Mouse (Mus musculus) stomach, embryonic 15.5 days (tissue): ENCODE measurements at regions not wholly inside any gene's neighbourhood (a gene's known extent, or its start where the extent isn't known, plus 50 kb on each side); places are given as distances from the start of the nearest gene placed in this dataset.

Experiments
- ATAC-seq: fragments of 200-750 bp; cut with Nextera tagmentation; 2 replicates; pipeline ENCODE4 v1.8.0; 2017; ENCODE audit warnings: low read depth, moderate number of reproducible peaks, moderate TSS enrichment; ENCODE audit not compliant: insufficient read depth, low FRiP score
- H3K27ac ChIP-seq: fragments of 300-500 bp; sonication (generic); 2 replicates; pipeline ENCODE4 v1.5.1; 2015; ENCODE audit warnings: mild to moderate bottlenecking, inconsistent platforms
- H3K27me3 ChIP-seq: fragments of 300-500 bp; sonication (generic); replicated peaks from 2 replicates; pipeline ENCODE4 v1.6.1; 2015; ENCODE audit warnings: inconsistent platforms
- H3K36me3 ChIP-seq: fragments of 300-500 bp; sonication (generic); 2 replicates; pipeline ENCODE4 v1.6.1; 2015; ENCODE audit warnings: inconsistent platforms
- H3K4me1 ChIP-seq: fragments of 300-500 bp; sonication (generic); 2 replicates; pipeline ENCODE4 v1.6.1; 2015; ENCODE audit warnings: inconsistent platforms
- H3K4me2 ChIP-seq: fragments of 300-500 bp; sonication (generic); 2 replicates; pipeline ENCODE4 v1.6.1; 2015; ENCODE audit warnings: mild to moderate bottlenecking, inconsistent platforms
- H3K4me3 ChIP-seq: fragments of 300-500 bp; sonication (generic); replicated peaks from 2 replicates; pipeline ENCODE4 v1.5.1; 2015; ENCODE audit warnings: inconsistent platforms
- H3K9ac ChIP-seq: fragments of 300-500 bp; sonication (generic); 2 replicates; pipeline ENCODE4 v1.6.1; 2015; ENCODE audit warnings: inconsistent platforms
- H3K9me3 ChIP-seq: fragments of 300-500 bp; sonication (generic); 2 replicates; pipeline ENCODE4 v1.6.1; 2016; ENCODE audit warnings: inconsistent platforms
- WGBS: fragments of 180-500 bp; shearing (Covaris S2); methylation state at CpG from one replicate; pipeline ENCODE4 v1.1.7; 2015; 5-methylcytosine and 5-hydroxymethylcytosine counted together

DNA sequence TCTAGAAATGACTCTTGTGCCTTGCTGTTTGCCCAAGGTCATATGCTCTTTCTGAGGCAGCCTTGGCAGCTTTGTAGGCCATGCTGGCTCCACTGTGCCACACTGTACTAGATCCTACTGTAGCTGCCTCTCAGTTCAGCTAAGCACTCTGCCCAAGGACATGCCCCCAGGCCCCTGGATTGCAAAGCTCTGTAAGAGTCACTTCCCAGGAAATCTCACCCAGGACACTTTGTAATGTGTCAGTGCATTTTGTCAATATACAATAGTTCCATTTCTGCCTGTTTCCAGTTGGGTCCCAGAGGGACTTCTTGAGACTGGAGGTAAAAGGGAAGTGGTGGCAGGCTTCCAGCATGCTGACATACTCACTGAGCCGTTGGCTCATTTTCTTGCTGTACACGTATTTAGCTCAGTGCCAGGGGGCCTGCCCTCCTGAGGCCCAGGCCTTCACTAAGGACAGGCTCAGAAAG lies 287.6 kb upstream of the Eif4g2 start:
- Histone ChIP-seq H3K4me2 (no peak overlapping the region), H3K4me3 (no peak overlapping the region), H3K27ac (no peak overlapping the region), H3K27me3 (no peaks in the 10 kb centered on the region), H3K9me3 (no peaks in the 10 kb centered on the region), H3K36me3 (no peaks in the 10 kb centered on the region), H3K4me1 (no peaks in the 10 kb centered on the region), H3K9ac (no peak overlapping the region)
- ATAC-seq = no peak
- 30% methylated on average over 2 of the region's 2 CpGs for WGBS

DNA sequence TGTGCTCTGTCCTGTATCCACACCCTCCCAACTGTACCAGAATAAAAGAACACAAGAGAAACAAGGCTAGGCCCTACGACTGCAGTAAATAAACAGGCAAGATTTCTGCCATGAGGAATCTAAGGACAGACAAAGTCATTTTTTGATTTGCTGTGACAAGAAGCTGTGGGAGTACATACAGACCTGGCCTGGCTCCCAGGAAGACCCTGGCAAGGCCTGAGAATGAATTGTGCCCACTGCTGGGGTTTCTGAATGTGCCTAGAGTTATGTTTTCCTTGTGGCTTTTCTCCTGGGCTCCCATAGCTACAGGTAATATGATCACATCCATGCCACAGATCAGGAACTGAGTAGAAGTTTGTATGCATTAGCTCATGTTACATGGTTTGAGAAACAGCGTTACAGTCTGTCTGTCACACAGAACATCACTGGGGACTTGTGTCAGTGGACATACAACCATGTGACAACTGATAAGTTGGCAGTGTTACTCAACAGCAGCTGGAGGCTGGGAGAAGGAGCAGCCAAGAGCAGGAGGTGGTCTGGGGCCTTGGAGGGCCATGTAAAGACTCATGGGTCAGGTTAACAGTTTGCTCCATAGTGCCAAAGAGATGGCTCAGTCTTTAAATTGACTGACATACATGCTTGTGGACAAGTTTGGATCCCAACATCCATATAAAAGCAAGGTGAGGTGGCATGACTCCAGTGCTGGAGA lies 285.6 kb upstream of the Eif4g2 start:
- H3K4me2 ChIP-seq = no peak overlapping the region
- no peaks in the 10 kb centered on the region for H3K9me3 ChIP-seq
- H3K36me3 ChIP-seq = no peaks in the 10 kb centered on the region
- ATAC-seq = no peak
- no peaks in the 10 kb centered on the region for H3K4me1 ChIP-seq
- WGBS = 56% methylated on average over 2 of the region's 2 CpGs
- H3K27me3 ChIP-seq = no peaks in the 10 kb centered on the region
- no peak overlapping the region for H3K9ac ChIP-seq
- H3K27ac ChIP-seq = no peak overlapping the region
- no peak overlapping the region for H3K4me3 ChIP-seq

DNA sequence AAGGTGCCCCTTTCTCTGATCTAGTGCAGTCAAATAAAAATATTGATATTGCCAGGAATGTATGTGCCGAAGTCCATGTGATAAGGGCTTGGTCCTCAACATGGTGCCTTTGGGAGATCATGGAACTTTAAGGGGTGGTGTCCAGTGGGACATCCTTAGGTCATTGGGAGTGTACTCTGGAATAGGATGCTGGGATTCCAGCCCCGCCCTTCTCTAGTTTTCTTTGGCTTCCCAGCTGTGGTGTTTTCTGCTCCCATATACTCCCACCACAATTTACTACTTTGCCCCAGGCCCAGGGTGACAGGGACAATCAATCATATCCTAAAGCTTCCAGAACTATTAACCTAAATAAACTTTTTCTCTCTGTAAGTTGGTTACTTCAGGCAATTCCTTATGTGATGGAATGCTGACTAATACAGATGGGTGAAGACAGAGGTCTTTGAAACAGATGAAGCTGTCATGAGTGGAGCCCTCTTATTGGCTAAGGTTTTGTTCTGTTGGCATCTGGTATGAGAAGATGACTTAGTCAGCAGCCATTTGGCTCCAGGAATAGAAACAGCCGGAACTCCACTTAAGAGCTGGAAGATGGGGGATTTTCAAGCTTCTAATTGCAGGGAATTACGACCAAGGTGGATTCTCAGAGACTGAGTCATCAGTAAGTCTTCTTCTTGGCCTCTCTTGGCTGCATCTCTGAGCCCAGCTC lies 284.3 kb upstream of the Eif4g2 start:
- Histone ChIP-seq H3K4me3 (no peak overlapping the region), H3K9ac (no peak overlapping the region)
- ATAC-seq = peak; percentile 35; the same call in 1 of the 2 replicates

DNA sequence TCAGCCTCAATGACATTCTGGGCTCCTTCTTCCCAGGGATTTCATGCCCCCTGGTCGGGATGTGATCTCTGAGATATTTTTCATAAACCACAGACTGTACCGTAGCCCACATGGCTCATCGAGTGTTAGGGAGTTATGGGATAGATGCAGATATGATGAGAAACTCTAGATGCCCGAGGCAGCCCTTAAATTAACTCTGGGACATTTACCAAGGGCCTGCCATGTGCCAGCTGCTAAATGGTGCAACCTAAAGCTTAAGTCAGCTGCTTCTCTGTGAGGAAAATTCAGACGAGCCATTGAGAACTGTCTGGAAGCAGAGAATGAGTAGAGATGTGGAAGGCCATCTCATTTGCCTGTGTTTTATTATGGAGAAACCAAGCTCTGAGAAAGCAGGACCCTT lies 282.6 kb upstream of the Eif4g2 start:
- no peak overlapping the region for H3K4me2 ChIP-seq

More for the DNA sequence above, 284.3 kb upstream of the Eif4g2 start:
- Histone ChIP-seq H3K27me3 (no peaks in the 10 kb centered on the region), H3K4me1 (no peaks in the 10 kb centered on the region), H3K36me3 (no peaks in the 10 kb centered on the region), H3K27ac (no peak overlapping the region), H3K9me3 (no peaks in the 10 kb centered on the region), H3K4me2 (no peak overlapping the region)
- 56% methylated on average over 4 of the region's 4 CpGs for WGBS

DNA sequence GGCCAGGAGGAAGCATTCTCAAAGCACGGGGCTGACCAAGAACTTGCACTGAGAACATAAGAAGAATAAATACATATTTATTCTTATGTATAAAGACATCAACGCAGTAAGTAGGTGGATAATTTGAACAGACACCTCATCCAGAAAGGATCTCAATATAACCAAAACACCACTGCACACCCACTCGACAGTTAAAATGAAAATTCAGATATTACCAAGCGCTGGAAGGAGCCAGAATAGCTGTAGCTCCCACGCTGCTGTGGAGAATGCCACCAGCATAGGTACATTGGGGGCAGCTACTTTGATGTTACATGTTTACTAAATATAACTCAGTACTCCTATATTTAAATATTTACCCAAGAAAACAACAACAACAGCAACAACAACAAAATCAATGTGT lies 280.4 kb upstream of the Eif4g2 start:
- 79% methylated on average over 5 of the region's 5 CpGs for WGBS
- Histone ChIP-seq H3K27me3 (no peaks in the 10 kb centered on the region), H3K9ac (no peak overlapping the region), H3K4me3 (no peak overlapping the region), H3K4me2 (no peak overlapping the region), H3K9me3 (no peaks in the 10 kb centered on the region), H3K4me1 (no peaks in the 10 kb centered on the region), H3K36me3 (no peaks in the 10 kb centered on the region), H3K27ac (no peak overlapping the region)
- no peak for ATAC-seq

More for the DNA sequence above, 282.6 kb upstream of the Eif4g2 start:
- Histone ChIP-seq H3K9ac (no peak overlapping the region), H3K27ac (no peak overlapping the region), H3K27me3 (no peaks in the 10 kb centered on the region), H3K4me1 (no peaks in the 10 kb centered on the region), H3K4me3 (no peak overlapping the region), H3K9me3 (no peaks in the 10 kb centered on the region), H3K36me3 (no peaks in the 10 kb centered on the region)
- ATAC-seq = no peak
- WGBS = 78% methylated on average over 5 of the region's 5 CpGs

DNA sequence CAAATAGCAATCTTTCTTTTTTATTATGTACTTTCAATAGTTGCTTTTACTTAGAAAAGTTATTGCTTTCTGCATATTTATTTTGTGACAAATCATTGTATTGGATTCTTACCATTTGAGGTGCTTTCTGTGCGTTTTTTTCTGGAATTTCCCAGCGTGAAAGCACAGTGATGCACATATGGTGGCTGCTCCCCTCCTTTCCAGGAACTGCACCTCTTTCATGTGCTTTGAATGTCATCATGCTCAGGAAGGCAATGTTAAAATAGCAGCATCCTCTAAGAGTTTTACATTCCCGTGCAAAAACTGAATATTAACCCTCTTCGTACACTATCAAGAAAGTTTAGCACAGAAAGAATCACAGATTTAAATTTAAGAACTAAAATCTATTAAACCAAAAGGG lies 279.8 kb upstream of the Eif4g2 start:
- Histone ChIP-seq H3K4me2 (no peak overlapping the region), H3K9ac (no peak overlapping the region), H3K9me3 (no peaks in the 10 kb centered on the region), H3K4me1 (no peaks in the 10 kb centered on the region), H3K36me3 (no peaks in the 10 kb centered on the region), H3K27me3 (no peaks in the 10 kb centered on the region), H3K27ac (no peak overlapping the region), H3K4me3 (no peak overlapping the region)
- WGBS = 72% methylated on average over 4 of the region's 4 CpGs
- no peak for ATAC-seq

DNA sequence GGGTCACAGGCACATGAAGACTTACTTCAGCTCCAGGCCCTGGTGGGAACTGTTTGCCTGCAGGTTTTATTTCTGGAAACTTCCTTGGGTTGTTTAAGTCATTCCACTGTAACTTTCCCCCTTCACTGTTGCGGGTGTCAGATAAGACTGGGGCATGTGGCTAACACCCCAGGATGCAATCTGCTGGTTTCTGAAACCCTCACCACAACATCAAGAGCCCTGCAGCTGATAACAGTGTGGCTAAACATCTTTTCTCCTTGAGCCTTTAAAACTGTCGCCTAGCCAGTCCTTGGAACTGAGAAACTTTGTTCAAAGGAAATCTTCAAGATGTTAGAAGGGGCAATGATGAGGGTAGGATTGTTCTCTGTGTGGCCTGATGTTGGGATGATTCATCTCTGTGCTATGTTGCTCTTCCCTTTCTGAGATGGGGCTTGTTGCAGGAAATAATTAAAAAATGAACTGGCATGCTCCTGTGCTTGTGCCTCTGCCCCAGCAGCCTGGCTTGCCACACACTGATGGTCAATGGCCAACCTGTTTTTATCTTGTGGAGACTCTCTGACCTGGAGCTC lies 272.3 kb upstream of the Eif4g2 start:
- Histone ChIP-seq H3K4me2 (no peak overlapping the region), H3K9me3 (no peaks in the 10 kb centered on the region), H3K27me3 (no peaks in the 10 kb centered on the region), H3K9ac (no peak overlapping the region), H3K4me1 (no peaks in the 10 kb centered on the region), H3K36me3 (no peaks in the 10 kb centered on the region), H3K4me3 (no peak overlapping the region), H3K27ac (no peak overlapping the region)
- 60% methylated on average over 2 of the region's 2 CpGs for WGBS
- no peak for ATAC-seq

DNA sequence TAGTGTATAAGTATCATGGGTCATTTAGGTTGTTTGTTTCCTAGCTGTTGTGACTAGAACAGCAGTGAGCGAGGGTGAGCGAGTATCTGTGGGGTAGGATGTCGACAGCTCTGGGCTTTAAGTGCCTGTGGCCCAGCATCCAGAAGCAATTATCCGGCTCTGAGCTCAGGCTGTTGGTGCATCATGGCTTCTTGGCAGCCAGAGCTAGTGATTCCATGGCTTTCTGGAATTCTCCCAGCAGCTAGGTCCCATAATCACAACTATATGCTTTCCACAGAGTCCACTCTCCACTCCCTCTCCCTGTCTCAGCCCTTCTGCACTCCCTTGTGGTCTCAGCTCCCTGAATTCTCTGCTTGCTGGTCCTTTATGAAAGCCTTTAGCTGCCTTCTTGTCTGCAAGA lies 271.2 kb upstream of the Eif4g2 start:
- no peak overlapping the region for H3K27ac ChIP-seq
- 80% methylated on average over 4 of the region's 4 CpGs for WGBS
- no peaks in the 10 kb centered on the region for H3K27me3 ChIP-seq
- no peak overlapping the region for H3K4me2 ChIP-seq
- H3K36me3 ChIP-seq = no peaks in the 10 kb centered on the region
- H3K4me1 ChIP-seq = no peaks in the 10 kb centered on the region
- H3K9ac ChIP-seq = no peak overlapping the region
- H3K4me3 ChIP-seq = no peak overlapping the region
- H3K9me3 ChIP-seq = no peaks in the 10 kb centered on the region
- ATAC-seq = no peak

DNA sequence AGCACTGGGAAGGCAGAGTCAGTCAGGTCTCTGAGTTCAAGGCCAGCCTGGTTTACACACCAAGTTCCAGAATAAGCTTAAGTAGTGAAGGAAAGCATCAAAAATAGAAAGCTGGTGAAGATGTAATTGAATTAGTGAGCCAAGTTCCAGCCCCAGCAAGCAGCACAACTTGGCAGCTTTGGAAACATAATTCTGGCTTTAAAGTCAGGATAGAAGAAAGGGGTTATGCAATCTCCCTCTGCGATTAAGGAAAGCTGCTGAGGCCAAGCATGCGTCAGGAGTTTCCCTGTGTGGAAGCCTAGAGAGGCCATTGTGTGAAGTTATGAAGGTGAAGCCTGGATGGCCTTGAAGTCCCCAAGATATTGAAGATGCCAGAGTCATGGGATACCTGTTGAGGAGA lies 269.3 kb upstream of the Eif4g2 start:
- H3K4me3 ChIP-seq = no peak overlapping the region
- no peak for ATAC-seq
- H3K36me3 ChIP-seq = no peaks in the 10 kb centered on the region
- no peak overlapping the region for H3K27ac ChIP-seq
- WGBS = 82% methylated on average over 2 of the region's 2 CpGs
- H3K4me2 ChIP-seq = no peak overlapping the region
- H3K27me3 ChIP-seq = no peaks in the 10 kb centered on the region
- no peaks in the 10 kb centered on the region for H3K9me3 ChIP-seq
- H3K9ac ChIP-seq = no peak overlapping the region
- H3K4me1 ChIP-seq = no peaks in the 10 kb centered on the region

DNA sequence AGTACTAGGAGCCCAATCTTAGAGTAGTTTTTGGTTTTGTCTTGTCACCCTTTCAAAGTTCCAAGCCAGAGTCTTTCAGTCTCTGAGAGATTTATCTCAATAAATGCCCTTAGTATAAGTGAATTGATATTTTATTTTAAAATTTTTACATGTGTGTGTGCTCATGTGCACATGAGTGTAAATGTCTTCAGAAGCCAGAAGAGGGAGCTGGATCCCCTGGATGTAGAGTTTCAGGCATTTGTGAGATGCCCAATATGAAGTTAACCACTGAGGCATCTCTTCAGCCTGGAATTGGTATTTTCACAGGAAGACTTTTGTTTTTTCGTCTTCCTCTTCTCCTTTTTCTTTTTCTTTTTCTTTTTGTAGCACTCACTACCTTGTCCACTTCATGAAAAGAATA lies 262.3 kb upstream of the Eif4g2 start:
- no peaks in the 10 kb centered on the region for H3K36me3 ChIP-seq
- H3K9me3 ChIP-seq = no peaks in the 10 kb centered on the region
- no peak overlapping the region for H3K27ac ChIP-seq
- no peak overlapping the region for H3K9ac ChIP-seq
- no peak overlapping the region for H3K4me2 ChIP-seq
- H3K4me3 ChIP-seq = no peak overlapping the region
- WGBS = 83% methylated on average over 1 of the region's 1 CpGs
- H3K4me1 ChIP-seq = no peaks in the 10 kb centered on the region
- no peaks in the 10 kb centered on the region for H3K27me3 ChIP-seq
- no peak for ATAC-seq

DNA sequence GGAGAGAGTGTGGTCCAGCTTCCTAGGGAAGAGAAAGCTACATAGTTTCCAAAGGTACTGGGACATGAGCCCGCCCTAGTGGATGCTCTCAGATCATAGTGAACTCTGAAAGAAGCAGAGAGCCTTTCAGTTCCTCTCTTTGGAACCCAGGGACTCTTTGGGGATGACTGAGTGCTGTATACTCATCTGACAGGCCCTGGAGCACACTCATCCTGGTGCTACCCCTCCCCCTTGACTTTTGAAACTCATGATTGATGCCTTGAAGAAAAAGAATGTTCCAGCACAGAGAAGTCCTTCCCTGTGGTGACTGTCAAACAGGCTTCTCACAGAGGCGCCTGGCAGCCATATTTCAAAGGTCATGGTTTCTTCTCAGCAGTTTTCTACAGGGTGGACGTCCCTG lies 254.2 kb upstream of the Eif4g2 start:
- no peak overlapping the region for H3K4me2 ChIP-seq
- H3K9me3 ChIP-seq = no peaks in the 10 kb centered on the region
- no peaks in the 10 kb centered on the region for H3K36me3 ChIP-seq
- no peaks in the 10 kb centered on the region for H3K4me1 ChIP-seq
- no peak overlapping the region for H3K27ac ChIP-seq
- H3K9ac ChIP-seq = no peak overlapping the region
- no peak overlapping the region for H3K4me3 ChIP-seq
- H3K27me3 ChIP-seq = no peaks in the 10 kb centered on the region
- 50% methylated on average over 3 of the region's 3 CpGs for WGBS
- ATAC-seq = no peak

DNA sequence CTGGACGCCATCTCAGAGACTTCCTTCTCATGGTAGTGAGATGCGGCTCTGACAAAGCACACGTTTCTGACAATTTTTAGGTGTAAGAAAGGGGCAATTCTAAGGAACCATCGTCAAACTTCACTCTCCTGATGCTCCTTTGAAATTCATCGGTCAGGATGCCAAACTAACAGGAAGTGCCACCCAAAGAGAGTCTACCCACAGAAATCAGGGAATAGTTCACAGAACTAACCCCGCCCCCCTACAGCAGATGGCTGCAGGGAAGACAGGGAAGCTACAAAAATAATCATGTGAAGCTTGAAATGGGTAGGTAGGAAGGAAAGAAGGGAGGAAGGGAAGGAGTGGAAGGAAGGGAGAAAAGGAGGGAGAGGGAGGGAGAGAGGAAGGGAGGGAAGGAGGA lies 240.1 kb upstream of the Eif4g2 start:
- no peak overlapping the region for H3K4me3 ChIP-seq
- H3K27ac ChIP-seq = no peak overlapping the region
- H3K9me3 ChIP-seq = no peaks in the 10 kb centered on the region
- no peaks in the 10 kb centered on the region for H3K27me3 ChIP-seq
- H3K9ac ChIP-seq = no peak overlapping the region
- H3K4me2 ChIP-seq = no peak overlapping the region
- 78% methylated on average over 6 of the region's 6 CpGs for WGBS
- no peak for ATAC-seq
- H3K4me1 ChIP-seq = no peaks in the 10 kb centered on the region
- H3K36me3 ChIP-seq = no peaks in the 10 kb centered on the region
